Mouse (Mus musculus): Measurements from ENCODE around the gene Slc16a7. TPM values are rescaled to one million over a fixed set of nuclear protein-coding genes. Genes with fewer than 3 reads are reported as not detected.

Slc16a7 gene
- total and polyA plus RNA-seq, 3 experiments, result 0.11 TPM; not detected in 2

GRCm38 (mm10) chr10:125265467-125265866 lies 123.8 kb downstream of the Slc16a7 start:
- H3K9me3 ChIP-seq (replicated peaks), result peaks cover 25% of the 10 kb centered on the region
- H3K4me1 ChIP-seq (ENCODE audit: insufficient read depth, low read depth, low read length), result no peaks in the 10 kb centered on the region
- ATAC-seq (ENCODE audit: extremely low read depth, insufficient number of reproducible peaks, low FRiP score, poor library complexity, severe bottlenecking) (no peak), DNase-seq (ENCODE audit: low spot score) (no peak)
- H3K36me3 ChIP-seq (replicated peaks), result no peaks in the 10 kb centered on the region
- no peaks in the 10 kb centered on the region for H3K27me3 ChIP-seq (ENCODE audit: insufficient read depth, low read length)
- no peak overlapping the region for H3K4me3 ChIP-seq (ENCODE audit: low read depth, low read length)
- TF ChIP-seq GATA2 (IDR thresholded peaks at IDR 0.05; ENCODE audit: borderline replicate concordance, low read depth, low read length) (no peak), TAL1 (conservative IDR thresholded peaks at IDR 0.05; ENCODE audit: low read depth, low read length) (no peak), GATA1 (IDR thresholded peaks at IDR 0.05; ENCODE audit: borderline replicate concordance, low read length) (no peak), CTCF (IDR thresholded peaks at IDR 0.05; ENCODE audit: low read depth, low read length) (no peak), POLR2AphosphoS5 (IDR thresholded peaks at IDR 0.05; ENCODE audit: insufficient replicate concordance, low read depth, low read length) (no peak)

GRCm38 (mm10) chr10:125264938-125265337 lies 124.3 kb downstream of the Slc16a7 start:
- H3K4me1 ChIP-seq (ENCODE audit: insufficient read depth, low read depth, low read length), result no peaks in the 10 kb centered on the region
- H3K4me3 ChIP-seq (ENCODE audit: low read depth, low read length), result no peak overlapping the region
- no peaks in the 10 kb centered on the region for H3K27me3 ChIP-seq (ENCODE audit: insufficient read depth, low read length)
- no peaks in the 10 kb centered on the region for H3K36me3 ChIP-seq (replicated peaks)
- DNase-seq (ENCODE audit: low spot score), result no peak
- no peak for TF ChIP-seq CTCF (IDR thresholded peaks at IDR 0.05; ENCODE audit: low read depth, low read length)
- TF ChIP-seq POLR2AphosphoS5 (IDR thresholded peaks at IDR 0.05; ENCODE audit: insufficient replicate concordance, low read depth, low read length), result no peak
- TF ChIP-seq GATA1 (IDR thresholded peaks at IDR 0.05; ENCODE audit: borderline replicate concordance, low read length), result no peak
- no peak for TF ChIP-seq GATA2 (IDR thresholded peaks at IDR 0.05; ENCODE audit: borderline replicate concordance, low read depth, low read length)
- no peak for TF ChIP-seq TAL1 (conservative IDR thresholded peaks at IDR 0.05; ENCODE audit: low read depth, low read length)
- no peak for ATAC-seq (ENCODE audit: extremely low read depth, insufficient number of reproducible peaks, low FRiP score, poor library complexity, severe bottlenecking)
- peaks cover 25% of the 10 kb centered on the region for H3K9me3 ChIP-seq (replicated peaks)

- TF ChIP-seq CTCF (IDR thresholded peaks at IDR 0.05; ENCODE audit: low read depth, low read length), result no peak
- no peak for TF ChIP-seq POLR2AphosphoS5 (IDR thresholded peaks at IDR 0.05; ENCODE audit: insufficient replicate concordance, low read depth, low read length)
- TF ChIP-seq GATA2 (IDR thresholded peaks at IDR 0.05; ENCODE audit: borderline replicate concordance, low read depth, low read length), result no peak
- no peak for TF ChIP-seq TAL1 (conservative IDR thresholded peaks at IDR 0.05; ENCODE audit: low read depth, low read length)
- no peak for TF ChIP-seq GATA1 (IDR thresholded peaks at IDR 0.05; ENCODE audit: borderline replicate concordance, low read length)
- DNase-seq (ENCODE audit: low spot score), result no peak
- Histone ChIP-seq H3K27me3 (ENCODE audit: insufficient read depth, low read length) (no peaks in the 10 kb centered on the region), H3K4me3 (ENCODE audit: low read depth, low read length) (no peak overlapping the region), H3K4me1 (ENCODE audit: insufficient read depth, low read depth, low read length) (no peaks in the 10 kb centered on the region), H3K36me3 (replicated peaks) (no peaks in the 10 kb centered on the region), H3K9me3 (replicated peaks) (no peaks in the 10 kb centered on the region)
- ATAC-seq (ENCODE audit: extremely low read depth, insufficient number of reproducible peaks, low FRiP score, poor library complexity, severe bottlenecking), result no peak
Observed at GRCm38 (mm10) chr10:125255904-125256303, 133.4 kb downstream of the Slc16a7 start.

- ATAC-seq (ENCODE audit: extremely low read depth, insufficient number of reproducible peaks, low FRiP score, poor library complexity, severe bottlenecking) (no peak), DNase-seq (ENCODE audit: low spot score) (no peak)
- no peaks in the 10 kb centered on the region for H3K4me1 ChIP-seq (ENCODE audit: insufficient read depth, low read depth, low read length)
- H3K4me3 ChIP-seq (ENCODE audit: low read depth, low read length), result no peak overlapping the region
- TF ChIP-seq POLR2AphosphoS5 (IDR thresholded peaks at IDR 0.05; ENCODE audit: insufficient replicate concordance, low read depth, low read length) (no peak), GATA2 (IDR thresholded peaks at IDR 0.05; ENCODE audit: borderline replicate concordance, low read depth, low read length) (no peak), TAL1 (conservative IDR thresholded peaks at IDR 0.05; ENCODE audit: low read depth, low read length) (no peak), CTCF (IDR thresholded peaks at IDR 0.05; ENCODE audit: low read depth, low read length) (no peak), GATA1 (IDR thresholded peaks at IDR 0.05; ENCODE audit: borderline replicate concordance, low read length) (no peak)
- no peaks in the 10 kb centered on the region for H3K36me3 ChIP-seq (replicated peaks)
- H3K27me3 ChIP-seq (ENCODE audit: insufficient read depth, low read length), result no peaks in the 10 kb centered on the region
- peaks cover 2% of the 10 kb centered on the region; the same call in 1 of the 2 replicates for H3K9me3 ChIP-seq (replicated peaks)
Observed at GRCm38 (mm10) chr10:125214536-125214935, 174.7 kb downstream of the Slc16a7 start.

GRCm38 (mm10) chr10:125213805-125214204 lies 175.5 kb downstream of the Slc16a7 start:
- ATAC-seq (ENCODE audit: extremely low read depth, insufficient number of reproducible peaks, low FRiP score, poor library complexity, severe bottlenecking), result no peak
- H3K4me1 ChIP-seq (ENCODE audit: insufficient read depth, low read depth, low read length), result no peaks in the 10 kb centered on the region
- H3K27me3 ChIP-seq (ENCODE audit: insufficient read depth, low read length), result no peaks in the 10 kb centered on the region
- TF ChIP-seq GATA2 (IDR thresholded peaks at IDR 0.05; ENCODE audit: borderline replicate concordance, low read depth, low read length) (no peak), POLR2AphosphoS5 (IDR thresholded peaks at IDR 0.05; ENCODE audit: insufficient replicate concordance, low read depth, low read length) (no peak)
- H3K4me3 ChIP-seq (ENCODE audit: low read depth, low read length), result no peak overlapping the region
- DNase-seq (ENCODE audit: low spot score), result no peak
- no peaks in the 10 kb centered on the region for H3K36me3 ChIP-seq (replicated peaks)
- H3K9me3 ChIP-seq (replicated peaks), result peaks cover 2% of the 10 kb centered on the region; the same call in 1 of the 2 replicates

- no peak for TF ChIP-seq POLR2AphosphoS5 (IDR thresholded peaks at IDR 0.05; ENCODE audit: insufficient replicate concordance, low read depth, low read length)
- no peak for TF ChIP-seq GATA1 (IDR thresholded peaks at IDR 0.05; ENCODE audit: borderline replicate concordance, low read length)
- TF ChIP-seq GATA2 (IDR thresholded peaks at IDR 0.05; ENCODE audit: borderline replicate concordance, low read depth, low read length), result no peak
- TF ChIP-seq CTCF (IDR thresholded peaks at IDR 0.05; ENCODE audit: low read depth, low read length), result no peak
- no peak for TF ChIP-seq TAL1 (conservative IDR thresholded peaks at IDR 0.05; ENCODE audit: low read depth, low read length)
- ATAC-seq (ENCODE audit: extremely low read depth, insufficient number of reproducible peaks, low FRiP score, poor library complexity, severe bottlenecking) (no peak), DNase-seq (ENCODE audit: low spot score) (no peak)
- Histone ChIP-seq H3K9me3 (replicated peaks) (peaks cover 18% of the 10 kb centered on the region), H3K4me1 (ENCODE audit: insufficient read depth, low read depth, low read length) (no peaks in the 10 kb centered on the region), H3K36me3 (replicated peaks) (no peaks in the 10 kb centered on the region), H3K4me3 (ENCODE audit: low read depth, low read length) (no peak overlapping the region), H3K27me3 (ENCODE audit: insufficient read depth, low read length) (no peaks in the 10 kb centered on the region)
Observed at GRCm38 (mm10) chr10:125187544-125187943, 201.7 kb downstream of the Slc16a7 start.
